Mouse (Mus musculus) embryonic facial prominence, embryonic 12.5 days (tissue): ENCODE data around the gene Hist1h2bh. TPM values are rescaled to one million over a fixed set of nuclear protein-coding genes. Genes with fewer than 3 reads are reported as not detected.
"Not testable (repeated sequence)": the region's sequence is repeated elsewhere in the genome, so short reads cannot be mapped to it uniquely, and the experiment has no call there.

Source experiments
- ATAC-seq: fragments of 200-750 bp; cut with Nextera tagmentation; 2 replicates; pipeline ENCODE4 v1.8.0; 2017; ENCODE audit not compliant: insufficient number of reproducible peaks, insufficient read depth, low FRiP score, low TSS enrichment
- H3K27ac ChIP-seq: fragments of 300-500 bp; sonication (generic); 2 replicates; pipeline ENCODE4 v1.5.1; 2016; ENCODE audit warnings: mild to moderate bottlenecking
- H3K27me3 ChIP-seq: fragments of 300-500 bp; sonication (generic); 2 replicates; pipeline ENCODE4 v1.6.1; 2016; ENCODE audit warnings: mild to moderate bottlenecking, moderate library complexity
- H3K36me3 ChIP-seq: fragments of 300-500 bp; sonication (generic); 2 replicates; pipeline ENCODE4 v1.6.1; 2016; ENCODE audit warnings: mild to moderate bottlenecking
- H3K4me1 ChIP-seq: fragments of 300-500 bp; sonication (generic); 2 replicates; pipeline ENCODE4 v1.6.1; 2016
- H3K4me2 ChIP-seq: fragments of 300-500 bp; sonication (generic); replicated peaks from 2 replicates; pipeline ENCODE4 v1.6.1; 2016; ENCODE audit warnings: mild to moderate bottlenecking, moderate library complexity
- H3K4me3 ChIP-seq: fragments of 300-500 bp; sonication (generic); 2 replicates; pipeline ENCODE4 v1.5.1; 2016; ENCODE audit warnings: mild to moderate bottlenecking
- H3K9ac ChIP-seq: fragments of 300-500 bp; sonication (generic); 2 replicates; pipeline ENCODE4 v1.6.1; 2016; ENCODE audit warnings: mild to moderate bottlenecking, moderate library complexity
- H3K9me3 ChIP-seq: fragments of 300-500 bp; sonication (generic); 2 replicates; pipeline ENCODE4 v1.6.1; 2016; ENCODE audit warnings: mild to moderate bottlenecking, moderate library complexity
- WGBS: fragments of 180-500 bp; shearing (Covaris S2); methylation state at CpG from one replicate; pipeline ENCODE4 v1.1.7; 2016; 5-methylcytosine and 5-hydroxymethylcytosine counted together
- polyA plus RNA-seq: library from polyadenylated mRNA; unstranded; fragments of >200 nt; fragmentation: Nextera tagmentation; extraction: Ambion mirVana; gene quantifications from 2 replicates; pipeline ENCODE4 v1.2.1, GENCODE M21; 2016

Hist1h2bh gene
- polyA plus RNA-seq, 1 experiment from 2014 or later, result 1.3 TPM

- 3% methylated on average over 3 of the region's 3 CpGs for WGBS
- H3K27ac ChIP-seq, result peak overlapping the region; percentile 89
- ATAC-seq, H3K4me1 ChIP-seq, H3K27me3 ChIP-seq, H3K36me3 ChIP-seq, H3K9me3 ChIP-seq: not testable (repeated sequence)
- peak overlapping the region; percentile 64 for H3K4me2 ChIP-seq
- H3K4me3 ChIP-seq, result peak overlapping the region; percentile 40
- peak overlapping the region; percentile 63 for H3K9ac ChIP-seq
These were observed 789 bp downstream of the Hist1h2bh start for GRCm38 (mm10) chr13:23542225-23542980.

- Histone ChIP-seq H3K4me3 (no peak overlapping the region), H3K4me1 (peaks cover 12% of the 10 kb centered on the region), H3K9me3 (no peaks in the 10 kb centered on the region), H3K36me3 (no peaks in the 10 kb centered on the region), H3K4me2 (no peak overlapping the region), H3K27ac (no peak overlapping the region), H3K27me3 (no peaks in the 10 kb centered on the region), H3K9ac (no peak overlapping the region)
- WGBS, result 74% methylated on average over 3 of the region's 3 CpGs
- ATAC-seq, result no peak
These were observed 1.7 kb downstream of the Hist1h2bh start for GRCm38 (mm10) chr13:23541497-23541896.

- not testable (repeated sequence) for H3K36me3 ChIP-seq, H3K9me3 ChIP-seq, H3K27ac ChIP-seq, ATAC-seq, H3K9ac ChIP-seq, H3K4me2 ChIP-seq, H3K4me3 ChIP-seq, H3K27me3 ChIP-seq
- 52% methylated on average over 1 of the region's 1 CpGs for WGBS
- peaks cover 17% of the 10 kb centered on the region for H3K4me1 ChIP-seq
These were observed 3.4 kb downstream of the Hist1h2bh start for GRCm38 (mm10) chr13:23539821-23540220.

- H3K27me3 ChIP-seq, result no peaks in the 10 kb centered on the region
- no peak overlapping the region for H3K9ac ChIP-seq
- ATAC-seq, result no peak
- H3K36me3 ChIP-seq, result no peaks in the 10 kb centered on the region
- peaks cover 17% of the 10 kb centered on the region for H3K4me1 ChIP-seq
- 68% methylated on average over 5 of the region's 5 CpGs for WGBS
- H3K27ac ChIP-seq, result peak overlapping the region; percentile 50; the same call in 1 of the 2 replicates
- H3K9me3 ChIP-seq, result no peaks in the 10 kb centered on the region
- no peak overlapping the region for H3K4me2 ChIP-seq
- no peak overlapping the region for H3K4me3 ChIP-seq
These were observed 4.9 kb downstream of the Hist1h2bh start for GRCm38 (mm10) chr13:23538249-23538648.

GRCm38 (mm10) chr13:23537006-23537710 lies 6.0 kb downstream of the Hist1h2bh start:
- peak overlapping the region; percentile 55 for H3K4me3 ChIP-seq
- H3K36me3 ChIP-seq, result no peaks in the 10 kb centered on the region
- no peaks in the 10 kb centered on the region for H3K27me3 ChIP-seq
- WGBS, result 77% methylated on average over 3 of the region's 3 CpGs
- H3K4me1 ChIP-seq, result peaks cover 21% of the 10 kb centered on the region
- H3K9me3 ChIP-seq, result no peaks in the 10 kb centered on the region
- no peak for ATAC-seq
- H3K27ac ChIP-seq, result peak overlapping the region; percentile 54; the same call in 1 of the 2 replicates
- H3K4me2 ChIP-seq, result peak overlapping the region; percentile 54
- H3K9ac ChIP-seq, result no peak overlapping the region; the same call in 1 of the 2 replicates

GRCm38 (mm10) chr13:23536076-23536822 lies 6.9 kb downstream of the Hist1h2bh start:
- no peaks in the 10 kb centered on the region for H3K27me3 ChIP-seq
- peaks cover 22% of the 10 kb centered on the region for H3K4me1 ChIP-seq
- H3K4me3 ChIP-seq, result peak overlapping the region; percentile 55
- no peaks in the 10 kb centered on the region for H3K9me3 ChIP-seq
- peak overlapping the region; percentile 95 for H3K27ac ChIP-seq
- H3K36me3 ChIP-seq, result no peaks in the 10 kb centered on the region
- peak overlapping the region; percentile 54 for H3K4me2 ChIP-seq
- no peak for ATAC-seq
- H3K9ac ChIP-seq, result peak overlapping the region; percentile 62
- WGBS, result 22% methylated on average over 7 of the region's 7 CpGs

GRCm38 (mm10) chr13:23535137-23536075 lies 7.8 kb downstream of the Hist1h2bh start, which contains the start of gene Hist1h3g:
Hist1h3g (plus strand) TSS chr13:23535422.
- WGBS, result under 1% methylated on average over 33 of the region's 62 CpGs
- Histone ChIP-seq H3K4me2 (peak within 1 kb of the TSS; percentile 54), H3K4me3 (peak within 1 kb of the TSS; percentile 55), H3K27ac (peak within 1 kb of the TSS; percentile 95), H3K4me1 (peaks cover 22% of the 10 kb centered on the region), H3K9ac (peak within 1 kb of the TSS; percentile 62)
- not testable (repeated sequence) for H3K27me3 ChIP-seq, H3K9me3 ChIP-seq, H3K36me3 ChIP-seq
- ATAC-seq, result peak; percentile 92

- Histone ChIP-seq H3K4me1 (peaks cover 22% of the 10 kb centered on the region), H3K36me3 (no peaks in the 10 kb centered on the region), H3K4me3 (peak overlapping the region; percentile 55), H3K4me2 (peak overlapping the region; percentile 54), H3K27ac (peak overlapping the region; percentile 95), H3K9ac (peak overlapping the region; percentile 52), H3K27me3 (no peaks in the 10 kb centered on the region), H3K9me3 (no peaks in the 10 kb centered on the region)
- WGBS, result 1% methylated on average over 15 of the region's 15 CpGs
- ATAC-seq, result no peak
These were observed 8.6 kb downstream of the Hist1h2bh start for GRCm38 (mm10) chr13:23534368-23535131.

- H3K36me3 ChIP-seq, H3K9me3 ChIP-seq, H3K27me3 ChIP-seq: not testable (repeated sequence)
- peaks cover 25% of the 10 kb centered on the region for H3K4me1 ChIP-seq
- peak within 1 kb of the TSS; percentile 55 for H3K4me3 ChIP-seq
- peak; percentile 68 for ATAC-seq
- H3K4me2 ChIP-seq, result peak within 1 kb of the TSS; percentile 54
- H3K9ac ChIP-seq, result peak within 1 kb of the TSS; percentile 69
- under 1% methylated on average over 30 of the region's 53 CpGs for WGBS
- H3K27ac ChIP-seq, result peak within 1 kb of the TSS; percentile 95
These were observed 9.4 kb downstream of the Hist1h2bh start, which contains the start of gene Hist1h2af for GRCm38 (mm10) chr13:23533560-23534367. Hist1h2af (plus strand) TSS chr13:23533906.
